Mouse (Mus musculus) stomach, postnatal 0 days (tissue): Measurements from ENCODE around the gene Camk2g.

Source experiments
- CTCF ChIP-seq: IDR thresholded peaks from 2 replicates; pipeline ENCODE4 v1.5.1; 2016; ENCODE audit warnings: antibody characterized with exemption, low read depth, mild to moderate bottlenecking, moderate library complexity
- EP300 ChIP-seq: optimal IDR thresholded peaks from 2 replicates; pipeline ENCODE3; 2016; ENCODE audit warnings: antibody characterized with exemption

GRCm38 (mm10) chr14:20753792-20754191 lies 40.1 kb downstream of the Camk2g start:
- TF ChIP-seq CTCF: no peak
- no peak for TF ChIP-seq EP300
